Mouse (Mus musculus): ENCODE measurements around the gene Cer1.

DNA sequence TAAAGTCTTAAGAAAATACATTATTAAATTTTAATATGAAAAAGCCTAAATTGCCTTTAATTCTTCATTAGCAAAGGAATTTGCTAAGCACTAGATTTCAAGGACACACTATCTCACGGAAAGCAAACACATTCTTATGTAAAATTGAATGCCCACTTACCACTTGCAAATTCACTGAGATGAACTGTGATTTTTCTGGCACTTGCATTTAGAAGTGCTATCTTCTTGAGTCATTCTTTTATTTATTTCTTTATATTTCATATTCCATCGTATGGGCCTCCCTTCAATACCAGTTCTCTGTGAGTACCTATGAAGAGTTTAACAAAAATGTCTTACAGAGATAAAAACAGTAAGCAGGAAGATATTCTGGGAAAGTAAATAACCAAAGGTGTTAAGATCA lies 31.1 kb downstream of the Cer1 start:
- no peak for TF ChIP-seq CTCF (IDR thresholded peaks at IDR 0.05; ENCODE audit: control insufficient read depth, insufficient read depth, insufficient replicate concordance, low read depth, low read length)
- no peak for TF ChIP-seq POLR2A (IDR thresholded peaks at IDR 0.05; ENCODE audit: control insufficient read depth, low read depth, low read length)
